Mouse (Mus musculus): Measurements from ENCODE around the gene Plekha7. TPM values are rescaled to one million over a fixed set of nuclear protein-coding genes. Genes with fewer than 3 reads are reported as not detected.

Plekha7 gene
- 12.7 and 15.1 TPM in 2 replicates for polyA plus RNA-seq (2012; rRNA removed)

GRCm38 (mm10) chr7:116307871-116308631, at the start of gene Plekha7:
Gene Plekha7 (minus strand): TSS chr7:116308376.

GRCm38 (mm10) chr7:116333713-116334668, 25.8 kb upstream of the Plekha7 start, which contains the start of gene Rps13:
Gene Rps13 (minus strand): TSS chr7:116334195.

GRCm38 (mm10) chr7:116084366-116084765, 223.8 kb downstream of the Plekha7 start, which contains the start of gene Gm4353:
Gene Gm4353 (minus strand): TSS chr7:116084635.

Other genes starting within 250 kb of the Plekha7 start
- 0.45 and 0.58 TPM in 2 replicates for gene Gm4353, start 223.7 kb downstream of the Plekha7 start, polyA plus RNA-seq (2012; rRNA removed)
- 42.5 and 85.8 TPM in 2 replicates for gene Rps13, start 25.8 kb upstream of the Plekha7 start, polyA plus RNA-seq (2012; rRNA removed)
- gene Pik3c2a, start 135.1 kb upstream of the Plekha7 start, polyA plus RNA-seq (2012; rRNA removed), result 0.33 and 0.45 TPM in 2 replicates
- 0.27 and 0.58 TPM in 2 replicates for gene Nucb2, start 196.0 kb upstream of the Plekha7 start, polyA plus RNA-seq (2012; rRNA removed)